Mouse (Mus musculus): ENCODE data around the gene Gkn1.

GRCm38 (mm10) chr6:87334361-87335090 lies 16.2 kb downstream of the Gkn1 start:
- TF ChIP-seq CTCF (conservative IDR thresholded peaks at IDR 0.05; ENCODE audit: insufficient read depth, insufficient read length, low read depth, low read length): no peak
- no peak for TF ChIP-seq POLR2A (IDR thresholded peaks at IDR 0.05; ENCODE audit: low read depth, low read length)
